In the genomic region with DNA sequence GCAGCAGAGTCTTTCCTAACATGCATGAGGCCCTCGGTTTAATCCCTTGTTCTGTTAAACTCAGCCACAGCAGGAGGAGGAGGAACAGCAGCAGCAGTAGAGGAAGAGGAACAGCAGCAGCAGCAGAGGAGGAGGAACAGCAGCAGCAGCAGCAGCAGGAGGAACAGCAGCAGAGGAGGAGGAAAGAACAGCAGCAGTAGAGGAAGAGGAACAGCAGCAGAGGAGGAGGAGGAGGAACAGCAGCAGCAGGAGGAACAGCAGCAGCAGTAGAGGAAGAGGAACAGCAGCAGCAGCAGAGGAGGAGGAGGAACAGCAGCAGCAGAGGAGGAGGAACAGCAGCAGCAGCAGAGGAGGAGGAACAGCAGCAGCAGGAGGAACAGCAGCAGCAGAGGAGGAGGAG, we compare ENCODE assay signal across 16 mouse cellular contexts.
"Had no signal": no experiment of that assay in that cellular context is flagged by ENCODE, and none has a peak within 500 bp of the region (broad histone marks: within the 10 kb centered on the region; RNA-seq: fewer than 3 reads in every experiment).

No protein-coding gene starts in this region.

- H3K4me2 ChIP-seq: lung, embryonic 14.5 days; midbrain, embryonic 12.5 days; neural tube, embryonic 12.5 days; stomach, embryonic 15.5 days had no signal

- ATAC-seq: midbrain, embryonic 16.5 days had no signal

- H3K27me3 ChIP-seq: midbrain, embryonic 12.5 days; stomach, embryonic 15.5 days had no signal

- DNase-seq: lung, adult 18-20 months; lung, embryonic 14.5 days; lung, postnatal 10 days; lung, postnatal 4 days; midbrain, embryonic 14.5 days; right cerebral cortex, postnatal 14 days; thymus, adult 2 months; thymus, postnatal 25 days; thymus, postnatal 4 days had no signal

- H3K4me3 ChIP-seq: midbrain, embryonic 10.5 days; midbrain, embryonic 12.5 days; neural tube, embryonic 12.5 days; stomach, embryonic 15.5 days had no signal

- H3K9me3 ChIP-seq: midbrain, embryonic 10.5 days; midbrain, embryonic 12.5 days; stomach, embryonic 15.5 days had no signal

- H3K9ac ChIP-seq: liver, embryonic 14.5 days; lung, embryonic 14.5 days; midbrain, embryonic 12.5 days; neural tube, embryonic 12.5 days; stomach, embryonic 15.5 days had no signal

- H3K4me1 ChIP-seq: neural tube, embryonic 12.5 days; stomach, embryonic 15.5 days had no signal

- H3K36me3 ChIP-seq: midbrain, embryonic 10.5 days; midbrain, embryonic 12.5 days; neural tube, embryonic 12.5 days; stomach, embryonic 15.5 days had no signal

- H3K27ac ChIP-seq: liver, embryonic 14.5 days; midbrain, embryonic 10.5 days; midbrain, embryonic 12.5 days; neural tube, embryonic 12.5 days; stomach, embryonic 15.5 days; stomach, postnatal 0 days had no signal
